Mouse (Mus musculus) spleen, adult 18-20 months (tissue): ENCODE measurements around the gene Sap30bp.
A peak's percentile ranks its signal among the peaks of the same experiment; 100 is the strongest.

Source experiments
- DNase-seq, 2 experiments: peaks; one replicate each; pipeline ENCODE4 v3.0.0; 2022; ENCODE audit warnings: mixed read lengths in 2 of 2

Sap30bp gene

GRCm38 (mm10) chr11:116004840-116005700 lies 72.0 kb downstream of the Sap30bp start:
- peak; percentile 66 to 77 for DNase-seq

GRCm38 (mm10) chr11:116005701-116006419 lies 72.8 kb downstream of the Sap30bp start:
- DNase-seq, result no peak

GRCm38 (mm10) chr11:116007095-116007850 lies 74.2 kb downstream of the Sap30bp start:
- no peak for DNase-seq

- no peak for DNase-seq
Measured at GRCm38 (mm10) chr11:116008411-116008810, 75.3 kb downstream of the Sap30bp start.

- no peak for DNase-seq
Measured at GRCm38 (mm10) chr11:116008832-116009375, 75.8 kb downstream of the Sap30bp start.

GRCm38 (mm10) chr11:116009661-116010060 lies 76.6 kb downstream of the Sap30bp start:
- no peak for DNase-seq

- DNase-seq, result no peak
Measured at GRCm38 (mm10) chr11:116010146-116010545, 77.1 kb downstream of the Sap30bp start.

GRCm38 (mm10) chr11:116010948-116011347 lies 77.9 kb downstream of the Sap30bp start:
- DNase-seq, result no peak

GRCm38 (mm10) chr11:116011529-116012261 lies 78.6 kb downstream of the Sap30bp start:
- no peak for DNase-seq

- peak; percentile 82 to 91 for DNase-seq
Measured at GRCm38 (mm10) chr11:116012262-116012947, 79.3 kb downstream of the Sap30bp start, which contains the start of gene Galk1. Galk1 (minus strand) TSS chr11:116012719.

GRCm38 (mm10) chr11:116014821-116015220 lies 81.7 kb downstream of the Sap30bp start:
- no peak for DNase-seq
